Mouse (Mus musculus) left cerebral cortex, adult 18-20 months (tissue): ENCODE measurements around the gene Rfx4. TPM values are rescaled to one million over a fixed set of nuclear protein-coding genes. Genes with fewer than 3 reads are reported as not detected.

ENCODE experiments used
- DNase-seq, 2 experiments: peaks; one replicate each; pipeline ENCODE4 v3.0.0; 2021 to 2022; ENCODE audit warnings: low spot score in 2 of 2, mixed read lengths in 1 of 2
- total RNA-seq, 2 experiments: library from RNA; stranded (reverse); gene quantifications; 2 replicates each; pipeline ENCODE4 v1.2.3; 2021

Rfx4 gene
- total RNA-seq, 2 experiments from 2014 or later: 10.1 to 12.5 TPM

DNA sequence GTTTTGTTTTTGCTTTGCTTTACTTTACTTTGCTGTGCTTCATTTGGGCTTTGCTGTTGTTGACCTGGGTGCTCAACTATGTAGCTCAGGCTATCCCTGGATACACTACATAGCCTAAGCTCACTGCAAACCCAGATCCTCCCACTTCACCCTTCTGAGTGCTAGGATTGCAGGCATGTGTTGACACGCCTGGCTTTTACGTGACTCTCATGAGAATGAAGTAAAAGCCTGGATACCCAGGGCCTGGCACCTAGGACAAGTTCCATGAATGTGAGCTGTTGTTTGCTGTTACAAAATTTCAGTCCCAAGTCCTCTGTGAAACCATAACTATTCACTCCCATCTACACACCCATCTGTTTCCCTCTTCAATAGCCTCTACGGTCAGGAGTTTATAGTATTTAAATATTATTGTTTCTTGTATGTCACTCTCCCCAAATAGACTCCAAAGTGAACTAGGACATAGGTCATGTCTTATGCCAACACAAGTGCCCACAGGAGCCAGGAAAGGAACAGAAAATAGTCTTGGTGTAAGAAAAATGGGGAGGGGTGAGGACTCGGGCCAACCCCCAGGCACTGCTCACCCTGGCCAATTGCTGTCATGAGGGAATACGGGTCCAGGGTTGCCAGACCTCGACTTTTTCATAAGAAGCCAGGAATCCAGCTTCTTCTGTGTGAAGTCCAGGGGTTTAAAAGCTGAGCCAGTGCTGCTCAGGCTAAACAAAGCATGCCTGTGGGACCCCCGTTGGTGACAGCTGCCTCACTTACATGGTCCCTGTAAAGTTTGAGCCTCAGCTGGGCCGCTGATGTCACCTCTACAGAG lies 54.4 kb downstream of the Rfx4 start:
- DNase-seq: no peak

DNA sequence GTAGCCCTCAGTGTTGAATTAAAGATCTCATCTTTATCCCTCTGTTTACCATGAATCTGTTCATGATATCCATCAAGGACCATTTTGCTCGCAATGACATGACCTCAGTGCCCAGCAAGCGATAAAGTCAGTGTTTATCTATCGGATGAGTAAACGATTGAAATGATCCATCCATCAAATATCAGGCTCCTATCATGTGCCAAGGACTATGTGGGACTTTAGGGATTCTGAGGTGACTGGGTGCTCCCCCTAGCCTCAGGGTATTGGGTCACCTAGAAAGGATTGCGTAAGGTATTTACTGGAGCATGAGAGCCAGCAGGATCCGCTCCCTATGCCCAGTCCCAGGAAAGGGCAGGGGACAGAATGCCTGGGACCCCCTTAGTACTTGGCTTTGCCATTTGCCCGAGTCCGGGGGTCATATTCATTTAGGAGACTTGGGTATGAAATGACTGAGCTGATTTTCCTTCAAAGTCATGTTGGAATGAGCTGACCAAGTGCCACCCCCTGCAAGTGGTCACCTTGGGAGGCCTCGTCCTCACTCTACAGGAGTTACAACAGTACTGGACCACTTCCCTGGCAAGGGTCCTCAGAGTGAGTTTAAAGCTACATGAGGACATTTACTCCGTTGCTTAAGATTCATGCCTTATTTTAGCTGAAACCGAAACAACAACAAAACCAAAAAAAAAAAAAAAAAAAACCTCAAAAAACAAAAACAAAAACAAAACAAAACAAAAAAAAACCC lies 55.5 kb downstream of the Rfx4 start:
- no peak for DNase-seq

DNA sequence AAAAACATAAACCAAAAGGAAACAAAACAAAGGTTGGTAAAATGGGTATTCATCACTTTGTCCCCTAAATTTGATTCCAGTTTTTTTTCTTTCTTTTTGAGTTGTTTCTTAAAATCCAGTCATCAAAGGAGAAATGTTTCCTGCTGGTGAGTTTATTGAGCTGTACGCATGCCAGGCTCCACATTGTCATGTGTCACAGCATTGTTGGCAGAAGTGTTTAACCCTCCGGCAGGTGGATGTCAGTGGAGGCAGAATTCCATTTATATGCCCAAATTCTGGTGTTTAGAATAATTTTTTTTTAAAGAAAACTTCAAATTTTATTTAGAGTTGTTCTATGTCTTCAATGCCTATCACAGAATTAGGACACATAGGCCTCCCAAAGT lies 56.0 kb downstream of the Rfx4 start:
- DNase-seq: no peak

DNA sequence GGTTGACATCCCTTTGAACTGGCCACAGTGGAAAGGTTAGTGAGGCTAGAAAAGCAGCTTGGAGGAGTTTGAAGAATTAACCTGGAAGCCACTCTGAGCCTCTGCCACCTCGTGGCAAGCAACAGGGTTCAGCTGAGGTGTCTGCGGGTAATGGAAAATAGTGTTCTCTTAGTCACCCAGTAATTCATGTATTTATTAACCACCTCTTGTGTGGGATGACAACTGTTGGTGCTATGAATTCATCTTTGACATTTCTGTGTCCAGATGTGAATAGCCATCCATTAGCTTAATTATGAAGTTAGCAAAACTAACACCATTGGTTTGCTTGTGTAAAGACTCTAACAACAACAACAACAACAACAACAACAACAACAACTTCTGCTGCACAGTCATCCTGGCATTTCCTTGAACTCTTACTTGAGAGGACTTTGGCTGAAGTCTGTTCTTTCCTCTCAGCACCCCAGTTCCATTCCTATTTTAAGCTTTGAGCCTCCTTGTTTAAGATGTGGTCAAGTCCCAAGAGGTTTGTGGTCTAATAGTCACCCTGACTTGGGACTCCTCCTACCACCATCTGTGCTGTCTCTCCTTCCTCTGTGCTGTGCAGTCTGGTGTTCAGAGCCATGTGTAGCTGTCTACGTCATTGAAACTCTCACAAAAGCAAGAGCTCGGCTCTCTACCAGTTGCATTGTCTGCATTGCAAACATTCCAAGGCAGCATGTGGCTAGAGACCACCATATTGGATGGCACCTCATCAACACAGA lies 60.0 kb downstream of the Rfx4 start:
- no peak for DNase-seq

DNA sequence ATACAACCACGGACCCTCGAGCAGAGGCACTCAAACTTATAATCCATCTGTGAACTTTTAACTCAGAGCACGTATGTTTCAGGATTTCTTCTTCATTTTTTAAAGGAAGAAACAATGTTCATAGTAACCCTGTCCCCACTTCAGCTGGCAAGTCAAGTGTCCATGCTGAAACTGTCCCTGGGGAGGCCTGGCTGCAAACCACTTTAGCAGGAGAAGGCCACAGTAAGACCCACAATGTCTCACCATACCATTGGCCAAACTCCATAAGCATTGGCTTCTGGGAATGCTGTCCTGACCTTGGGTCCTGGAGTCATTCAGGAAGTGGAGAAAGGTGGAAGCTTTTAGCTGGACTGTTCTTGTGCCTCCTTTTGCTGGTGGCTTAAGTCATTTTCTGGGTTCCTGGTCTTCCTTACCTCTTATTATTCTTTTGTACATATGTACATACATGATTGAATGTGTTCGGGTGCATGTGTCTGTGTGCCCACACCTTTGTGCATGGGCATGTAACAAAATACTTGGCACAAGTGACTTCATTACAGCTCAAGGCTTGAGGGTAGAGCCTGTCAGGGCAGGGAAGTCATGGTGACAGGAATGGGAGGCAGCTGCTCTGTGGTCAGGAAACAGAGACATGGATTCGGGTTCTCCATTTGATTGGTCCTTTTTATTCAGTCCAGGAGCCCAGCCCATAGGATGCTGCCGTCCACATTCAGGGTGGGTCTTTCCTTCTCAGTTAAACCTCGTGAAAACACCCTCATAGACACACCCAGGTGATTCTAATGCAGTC lies 61.4 kb downstream of the Rfx4 start:
- DNase-seq: no peak

DNA sequence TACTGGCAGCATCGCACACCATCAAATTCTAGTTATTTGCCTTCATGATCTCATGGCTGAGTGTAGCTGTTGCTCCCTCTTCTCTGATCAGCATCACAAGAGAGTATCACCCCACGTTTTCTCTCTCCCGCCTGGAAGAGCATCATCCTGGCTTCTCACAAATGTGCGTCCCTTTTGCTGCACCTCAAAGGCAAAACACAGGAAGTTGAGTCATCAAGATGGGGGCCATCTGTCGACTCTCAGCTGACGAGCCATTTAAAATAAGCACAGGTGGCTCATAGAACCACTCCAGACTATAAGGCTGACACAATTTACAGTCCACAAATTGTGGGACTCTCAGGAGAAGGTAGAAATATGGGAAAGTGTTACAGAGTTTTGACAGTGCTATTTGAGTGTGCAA lies 63.8 kb downstream of the Rfx4 start:
- DNase-seq: peak; percentile 39 to 64

DNA sequence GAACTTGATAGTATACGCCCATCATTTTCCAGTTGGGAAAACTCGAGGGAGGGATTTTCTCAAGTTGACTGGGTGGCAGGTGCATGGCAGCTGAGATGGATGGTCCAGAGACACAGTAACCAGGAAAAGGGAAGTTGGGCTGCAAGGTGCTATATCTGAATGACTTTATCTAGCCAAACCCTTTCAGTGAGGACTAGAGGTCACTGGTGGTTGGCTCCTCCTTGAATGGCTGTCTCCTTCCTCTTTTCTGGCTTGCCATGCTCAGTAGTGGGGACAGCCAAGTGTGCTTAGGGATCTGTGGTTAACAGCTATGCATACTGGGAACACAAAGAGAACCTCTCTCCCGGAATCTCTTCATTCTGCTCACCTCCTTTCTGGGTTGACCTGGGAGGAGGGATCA lies 64.4 kb downstream of the Rfx4 start:
- no peak for DNase-seq

DNA sequence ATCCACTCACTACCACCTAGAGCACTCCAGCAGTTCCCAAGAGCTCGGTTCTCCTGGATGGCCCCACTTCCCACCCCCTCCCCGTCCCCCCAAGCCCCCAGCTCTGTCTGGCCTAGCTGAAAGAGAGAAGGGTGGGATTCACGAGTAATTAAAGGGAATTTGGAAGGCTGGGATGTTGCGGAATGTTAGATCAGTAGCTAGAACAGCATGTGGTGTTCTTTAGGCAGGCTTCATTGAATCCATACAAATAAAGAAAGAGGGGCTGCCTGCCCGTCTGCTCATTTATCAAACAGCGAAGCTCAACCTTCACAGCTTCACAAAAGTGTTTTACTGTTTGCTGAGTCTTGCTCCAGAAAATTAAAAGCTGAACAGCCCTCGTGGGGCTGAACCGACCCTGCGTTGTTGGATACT lies 66.9 kb downstream of the Rfx4 start:
- no peak for DNase-seq

- DNase-seq: no peak
Measured at GRCm38 (mm10) chr10:84823621-84824020, 67.8 kb downstream of the Rfx4 start.

DNA sequence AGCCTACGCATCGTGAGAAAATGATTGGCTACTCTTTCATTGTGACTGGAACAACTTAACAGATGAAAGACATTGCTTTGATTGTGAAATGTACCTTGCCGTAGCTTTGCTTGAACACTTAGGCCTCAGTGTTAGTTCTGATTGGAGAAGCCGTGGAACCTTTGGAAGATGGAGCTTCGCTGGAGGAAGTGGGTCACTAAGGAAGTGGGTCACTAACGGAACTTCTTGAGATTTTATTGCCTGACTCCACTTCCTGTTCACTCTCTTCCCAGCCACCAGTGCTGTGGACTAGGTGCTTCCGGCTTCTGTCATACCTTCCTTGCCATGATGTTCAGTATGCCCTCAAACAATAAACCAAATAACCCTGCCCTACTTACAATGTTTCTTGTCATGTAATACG lies 73.1 kb downstream of the Rfx4 start:
- no peak for DNase-seq

DNA sequence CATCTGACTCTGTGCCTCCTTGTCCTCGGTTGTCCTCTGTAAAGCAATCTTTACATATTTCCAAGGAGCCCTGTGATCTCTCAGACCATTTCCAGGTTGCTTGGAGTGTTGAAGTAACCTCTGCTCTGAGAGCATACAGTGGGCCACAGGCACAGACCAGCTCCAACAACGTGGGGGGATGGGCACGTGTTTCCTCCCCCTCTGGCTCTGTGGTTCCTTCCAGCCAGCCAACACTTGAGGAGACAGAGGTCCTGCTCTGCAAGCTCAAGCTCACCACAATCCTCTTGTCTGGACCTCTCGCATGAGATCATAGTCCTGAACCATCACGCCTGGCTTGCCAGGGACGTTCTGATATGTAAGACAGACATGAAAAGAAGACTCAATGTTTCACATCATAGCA lies 79.7 kb downstream of the Rfx4 start:
- DNase-seq: no peak

GRCm38 (mm10) chr10:84836104-84836503 lies 80.2 kb downstream of the Rfx4 start:
- peak in 1 of 2 experiments; percentile 14 for DNase-seq

GRCm38 (mm10) chr10:84837355-84837754 lies 81.5 kb downstream of the Rfx4 start:
- no peak for DNase-seq

- no peak for DNase-seq
Measured at GRCm38 (mm10) chr10:84838850-84839473, 83.1 kb downstream of the Rfx4 start.

DNA sequence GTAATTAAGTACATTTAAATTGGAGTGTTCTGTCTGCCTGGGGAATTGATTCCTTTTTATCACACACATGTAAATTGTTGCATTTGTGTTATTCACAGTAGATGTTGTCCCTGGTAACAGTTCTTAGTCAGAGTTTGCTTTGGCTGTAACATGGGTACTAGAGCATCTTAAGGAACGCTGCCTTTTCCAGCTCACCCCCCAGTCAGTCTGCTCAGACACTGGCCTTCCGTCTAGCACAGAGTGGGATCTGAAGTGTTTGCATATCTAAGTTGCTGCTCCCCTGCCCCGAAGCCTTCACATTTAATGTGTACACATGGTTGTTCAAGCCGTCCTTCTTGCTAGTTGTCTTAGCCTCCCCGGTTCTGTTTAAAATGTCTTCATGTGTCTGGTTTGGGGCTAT lies 90.8 kb downstream of the Rfx4 start:
- no peak for DNase-seq

DNA sequence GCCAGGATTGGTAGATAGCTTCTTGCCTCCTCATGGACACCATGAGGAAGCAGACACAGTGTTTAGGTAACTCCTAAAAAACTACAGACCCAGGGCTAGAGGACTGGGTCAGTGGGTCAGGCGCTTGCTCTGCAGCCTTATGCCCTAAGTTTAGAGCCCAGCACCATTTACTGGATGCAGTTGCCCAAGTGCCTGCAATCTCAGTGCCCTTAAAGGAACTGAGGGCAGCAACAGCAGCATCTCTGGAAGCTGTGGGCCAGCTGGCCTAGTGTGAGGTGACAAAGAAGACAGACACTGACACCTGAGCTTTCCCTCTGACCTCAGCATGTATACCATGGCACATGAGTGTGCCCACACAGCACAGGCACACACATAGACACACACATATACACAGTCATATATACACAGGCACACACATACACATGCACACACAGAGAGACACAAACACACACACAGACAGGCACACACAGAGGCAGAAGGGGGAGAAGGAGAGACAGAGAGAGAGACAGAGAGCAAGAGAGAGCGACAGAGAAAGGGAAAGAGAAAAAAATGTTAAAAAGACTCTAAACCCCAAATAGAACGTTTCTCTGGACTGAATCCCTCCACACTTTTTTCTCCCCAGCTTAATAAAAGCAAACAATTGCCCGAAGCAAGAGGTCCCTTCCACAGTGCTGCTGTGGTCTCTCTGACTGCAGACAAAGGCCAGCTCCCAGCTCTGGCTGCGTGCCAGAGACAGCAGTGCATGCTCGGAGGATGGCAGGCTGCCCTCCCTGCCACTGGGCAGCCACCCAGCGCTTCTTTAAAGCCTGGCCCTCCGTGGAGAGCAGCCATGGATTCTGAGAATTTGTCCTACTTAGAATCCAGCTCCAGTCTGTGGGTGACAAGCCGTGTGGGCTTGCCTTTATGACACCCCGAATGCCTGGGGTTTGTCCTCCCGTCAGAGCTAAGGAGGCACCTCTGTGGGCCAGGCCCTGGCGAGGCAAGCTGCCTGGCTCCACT lies 96.4 kb downstream of the Rfx4 start:
- DNase-seq: peak; percentile 66 to 73

DNA sequence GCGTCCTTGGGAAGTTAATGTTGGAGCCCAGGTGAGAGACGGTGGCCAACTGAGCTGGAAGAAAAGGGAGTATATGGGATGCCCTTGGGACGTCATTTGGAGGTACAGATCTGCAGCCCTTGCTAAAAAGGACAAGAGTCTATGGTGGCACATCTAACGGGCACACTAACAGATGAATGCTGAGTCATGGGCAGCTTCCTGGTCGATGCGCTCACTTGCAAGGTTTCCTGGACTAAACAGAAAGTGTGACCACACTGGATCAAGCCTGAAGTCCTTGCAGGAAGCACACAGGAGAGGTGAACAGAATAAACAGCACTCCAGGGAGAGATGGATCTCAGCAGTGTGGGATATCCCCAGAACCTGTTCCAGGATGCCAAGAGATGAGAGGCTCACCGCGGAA lies 98.2 kb downstream of the Rfx4 start:
- DNase-seq: no peak

DNA sequence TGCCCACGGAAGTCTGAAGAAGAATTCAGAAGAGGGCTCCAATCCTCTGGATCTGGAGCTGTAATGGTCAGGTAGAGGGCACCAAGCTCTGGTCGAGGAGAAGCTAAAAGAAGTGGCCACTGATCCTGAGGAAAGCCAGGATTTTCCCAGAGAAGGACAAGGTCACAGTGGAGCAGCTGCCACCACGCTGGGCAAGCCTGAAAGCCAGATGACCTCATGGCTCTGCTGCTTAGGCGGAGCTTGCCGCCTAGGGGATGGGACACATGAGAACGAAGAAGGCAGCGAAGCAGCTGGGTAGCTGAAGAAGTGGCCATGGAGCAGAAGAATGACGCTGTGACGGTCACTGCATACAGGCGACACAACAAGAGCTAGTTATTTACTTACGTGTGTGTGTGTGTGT lies 99.6 kb downstream of the Rfx4 start:
- no peak for DNase-seq

DNA sequence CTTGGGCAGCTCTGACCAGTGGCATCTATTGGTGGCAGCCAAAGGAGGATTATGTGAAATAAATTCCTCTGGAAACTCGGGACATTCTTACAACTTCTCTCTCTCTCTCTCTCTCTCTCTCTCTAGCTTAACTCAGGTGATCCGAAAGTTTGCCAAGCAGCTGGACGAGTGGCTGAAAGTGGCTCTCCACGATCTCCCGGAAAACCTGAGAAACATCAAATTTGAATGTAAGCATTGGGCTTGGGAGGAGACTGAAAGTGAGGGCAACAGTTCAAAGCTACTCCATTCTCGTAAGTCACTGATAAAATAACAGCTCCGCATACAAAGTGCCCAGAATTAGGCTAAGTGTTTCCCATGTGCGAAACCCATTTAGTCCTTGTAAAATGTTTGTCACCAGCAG lies 102.5 kb downstream of the Rfx4 start:
- DNase-seq: no peak
